Mouse (Mus musculus): ENCODE measurements around the gene Olfr1305.

Gene Olfr1305

DNA sequence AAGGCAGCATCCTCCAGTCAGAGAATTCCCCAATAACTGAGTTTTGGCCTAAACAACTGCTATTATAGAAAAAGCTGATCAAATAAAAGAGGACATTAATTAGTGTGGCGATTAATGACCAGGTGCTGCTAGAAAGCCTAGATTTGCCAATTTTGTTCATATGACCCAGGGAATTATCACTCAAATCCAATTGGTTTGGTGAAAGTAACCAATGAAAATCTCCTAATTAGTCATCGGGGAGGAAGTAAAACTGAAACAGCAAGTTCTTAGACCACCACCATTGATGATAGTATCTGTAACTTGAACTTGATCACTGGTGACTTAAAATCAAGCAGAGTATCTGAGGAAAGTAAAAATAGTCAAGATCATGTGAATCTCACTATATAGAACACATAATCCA lies at the start of gene Olfr1305:
TSS of gene Olfr1305 (minus strand) at position 101 of the 400 bp plus-strand sequence.
- no peak for DNase-seq (ENCODE audit: low read depth, low spot score)

DNA sequence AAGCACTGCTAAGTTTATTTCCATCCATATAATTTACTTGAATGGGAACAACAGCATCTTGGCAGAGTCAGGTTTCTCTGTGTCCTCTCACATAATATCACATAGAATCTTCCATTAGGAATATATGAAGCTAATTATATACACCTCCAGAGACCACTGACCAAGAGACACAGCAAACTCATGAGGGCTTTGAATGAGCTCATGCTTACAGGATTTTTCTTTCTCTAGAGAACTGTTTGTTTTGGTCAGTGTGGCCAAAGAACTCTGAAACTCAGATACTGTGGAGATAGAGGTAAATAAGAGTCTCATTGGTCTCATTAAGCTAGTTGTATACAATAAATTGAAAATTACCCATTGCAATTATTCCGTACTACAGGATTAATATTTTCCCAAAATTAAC lies 39.2 kb upstream of the Olfr1305 start, which contains the start of gene Olfr1306:
TSS of gene Olfr1306 (minus strand) at position 101 of the 400 bp plus-strand sequence.
- DNase-seq (ENCODE audit: low read depth, low spot score), result no peak

DNA sequence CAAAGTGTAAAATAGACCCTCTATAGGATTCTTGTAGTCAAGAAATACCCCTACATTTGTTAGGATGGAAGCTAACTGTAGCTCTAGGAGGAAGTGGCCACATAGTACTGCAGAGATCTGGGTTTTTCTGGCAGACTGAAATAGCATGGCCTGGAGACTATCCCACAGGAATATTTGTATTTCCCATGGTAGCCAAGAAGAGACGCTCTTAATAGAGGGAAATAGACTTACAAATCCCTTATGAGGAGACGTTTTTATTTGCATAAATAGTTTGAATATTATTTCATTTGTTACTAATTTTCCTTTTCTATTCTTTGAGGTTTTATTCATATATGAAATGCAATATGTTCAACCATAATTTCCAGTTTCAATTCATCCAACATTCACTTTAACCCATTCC lies 56.7 kb downstream of the Olfr1305 start, which contains the start of gene Olfr1303:
TSS of gene Olfr1303 (minus strand) at position 101 of the 400 bp plus-strand sequence.
- DNase-seq (ENCODE audit: low read depth, low spot score), result no peak

Measured in A20 (cell line).